Mouse (Mus musculus) brown adipose tissue, adult 24 weeks (tissue): ENCODE data around the gene Car15. TPM values are rescaled to one million over a fixed set of nuclear protein-coding genes. Genes with fewer than 3 reads are reported as not detected.

ENCODE experiments used
- H3K27ac ChIP-seq: fragments of 200-500 bp; replicated peaks from 2 replicates; pipeline ENCODE4 v1.5.1; 2012; ENCODE audit warnings: low read depth, mild to moderate bottlenecking, low read length
- H3K4me1 ChIP-seq: fragments of 200-500 bp; 2 replicates; pipeline ENCODE4 v1.6.1; 2012; ENCODE audit warnings: low read length, mixed read lengths; ENCODE audit not compliant: control insufficient read depth, insufficient read depth, insufficient read length
- H3K4me3 ChIP-seq: fragments of 200-500 bp; 2 replicates; pipeline ENCODE4 v1.5.1; 2012; ENCODE audit warnings: low read depth, mild to moderate bottlenecking, low read length, moderate library complexity; ENCODE audit not compliant: insufficient read depth
- polyA plus RNA-seq: library from polyadenylated mRNA; stranded (reverse); fragments of >200 nt; gene quantifications from 2 replicates; pipeline ENCODE4 v1.2.4, GENCODE M21; 2012; ENCODE audit not compliant: missing spikeins, insufficient read depth, insufficient read length

The Car15 gene
- polyA plus RNA-seq, 1 experiment, result 2.1 TPM

GRCm38 (mm10) chr16:17799584-17799983 lies 38.6 kb downstream of the Car15 start:
- Histone ChIP-seq H3K4me1 (no peaks in the 10 kb centered on the region; the same call in 1 of the 2 replicates), H3K27ac (no peak overlapping the region), H3K4me3 (no peak overlapping the region)

- H3K4me1 ChIP-seq, result no peaks in the 10 kb centered on the region; the same call in 1 of the 2 replicates
Measured at GRCm38 (mm10) chr16:17798321-17799180, 39.6 kb downstream of the Car15 start.

GRCm38 (mm10) chr16:17797812-17798311 lies 40.3 kb downstream of the Car15 start:
- peak overlapping the region; percentile 67 for H3K4me3 ChIP-seq
- H3K27ac ChIP-seq, result 0 out of 2 replicates have a peak overlapping the region, but pooled peaks have one; percentile 15
- no peaks in the 10 kb centered on the region; the same call in 1 of the 2 replicates for H3K4me1 ChIP-seq

More at GRCm38 (mm10) chr16:17798321-17799180, 39.6 kb downstream of the Car15 start:
- Histone ChIP-seq H3K4me3 (peak overlapping the region; percentile 67), H3K27ac (no peak overlapping the region)

GRCm38 (mm10) chr16:17796971-17797811 lies 41.0 kb downstream of the Car15 start, which contains the start of gene Scarf2:
Gene Scarf2, plus strand, starts transcription at chr16:17797282.
- H3K4me1 ChIP-seq, result no peaks in the 10 kb centered on the region; the same call in 1 of the 2 replicates
- H3K4me3 ChIP-seq, result peak within 1 kb of the TSS; percentile 67
- 0 out of 2 replicates have a peak within 1 kb of the TSS, but pooled peaks have one; percentile 15 for H3K27ac ChIP-seq

GRCm38 (mm10) chr16:17796519-17796918 lies 41.6 kb downstream of the Car15 start:
- Histone ChIP-seq H3K4me3 (peak overlapping the region; percentile 44), H3K27ac (no peak overlapping the region), H3K4me1 (no peaks in the 10 kb centered on the region; the same call in 1 of the 2 replicates)

GRCm38 (mm10) chr16:17795643-17796042 lies 42.5 kb downstream of the Car15 start:
- Histone ChIP-seq H3K27ac (no peak overlapping the region), H3K4me1 (no peaks in the 10 kb centered on the region; the same call in 1 of the 2 replicates), H3K4me3 (no peak overlapping the region)

- no peak overlapping the region for H3K4me3 ChIP-seq
- H3K4me1 ChIP-seq, result no peaks in the 10 kb centered on the region; the same call in 1 of the 2 replicates
- no peak overlapping the region for H3K27ac ChIP-seq
Measured at GRCm38 (mm10) chr16:17794047-17794446, 44.1 kb downstream of the Car15 start.

GRCm38 (mm10) chr16:17792728-17793127 lies 45.4 kb downstream of the Car15 start:
- H3K4me1 ChIP-seq, result no peaks in the 10 kb centered on the region

GRCm38 (mm10) chr16:17785337-17785736 lies 52.8 kb downstream of the Car15 start:
- Histone ChIP-seq H3K27ac (no peak overlapping the region), H3K4me3 (no peak overlapping the region)

More at GRCm38 (mm10) chr16:17792728-17793127, 45.4 kb downstream of the Car15 start:
- Histone ChIP-seq H3K27ac (no peak overlapping the region), H3K4me3 (no peak overlapping the region)

More at GRCm38 (mm10) chr16:17785337-17785736, 52.8 kb downstream of the Car15 start:
- no peaks in the 10 kb centered on the region for H3K4me1 ChIP-seq

Other genes starting within 250 kb of the Car15 start
- 10.9 and 20.6 TPM in 2 replicates for gene Smpd4, start 219.0 kb downstream of the Car15 start, polyA plus RNA-seq
- not detected in 2 replicates for gene Ccdc74a, start 191.9 kb downstream of the Car15 start, polyA plus RNA-seq
- 14.7 and 16.2 TPM in 2 replicates for gene Med15, start 105.5 kb downstream of the Car15 start, polyA plus RNA-seq
- 10.2 and 19.0 TPM in 2 replicates for gene Klhl22, start 78.7 kb downstream of the Car15 start, polyA plus RNA-seq
- 0.92 and 1.8 TPM in 2 replicates for gene Scarf2, start 41.1 kb downstream of the Car15 start, polyA plus RNA-seq
- not detected in 2 replicates for gene B830017H08Rik, start 5.2 kb downstream of the Car15 start, polyA plus RNA-seq
- gene Gm20518, start 53.3 kb upstream of the Car15 start, polyA plus RNA-seq, result not detected in 2 replicates
- 0.28 TPM in 1 of 2 replicates, not detected in the other for gene Tssk1, start 55.9 kb upstream of the Car15 start, polyA plus RNA-seq
- 15.5 and 17.6 TPM in 2 replicates for gene Dgcr2, start 60.2 kb upstream of the Car15 start, polyA plus RNA-seq
- gene Tssk2, start 60.3 kb upstream of the Car15 start, polyA plus RNA-seq, result not detected in 2 replicates
- gene Ess2, start 73.0 kb upstream of the Car15 start, polyA plus RNA-seq, result 8.3 and 8.8 TPM in 2 replicates
- gene Gsc2, start 76.7 kb upstream of the Car15 start, polyA plus RNA-seq, result not detected in 2 replicates
- gene Slc25a1, start 89.9 kb upstream of the Car15 start, polyA plus RNA-seq, result 1,001 and 1,166 TPM in 2 replicates
- gene Vpreb2, start 142.1 kb upstream of the Car15 start, polyA plus RNA-seq, result not detected in 2 replicates
- gene Dgcr6, start 214.5 kb upstream of the Car15 start, polyA plus RNA-seq, result 125 and 134 TPM in 2 replicates